Mouse (Mus musculus): ENCODE data around the gene Gtf2f1.

The Gtf2f1 gene

GRCm38 (mm10) chr17:57007137-57007905, 3.8 kb downstream of the Gtf2f1 start:
- in situ Hi-C loops (cut with MboI, MseI): no loop called here

DNA sequence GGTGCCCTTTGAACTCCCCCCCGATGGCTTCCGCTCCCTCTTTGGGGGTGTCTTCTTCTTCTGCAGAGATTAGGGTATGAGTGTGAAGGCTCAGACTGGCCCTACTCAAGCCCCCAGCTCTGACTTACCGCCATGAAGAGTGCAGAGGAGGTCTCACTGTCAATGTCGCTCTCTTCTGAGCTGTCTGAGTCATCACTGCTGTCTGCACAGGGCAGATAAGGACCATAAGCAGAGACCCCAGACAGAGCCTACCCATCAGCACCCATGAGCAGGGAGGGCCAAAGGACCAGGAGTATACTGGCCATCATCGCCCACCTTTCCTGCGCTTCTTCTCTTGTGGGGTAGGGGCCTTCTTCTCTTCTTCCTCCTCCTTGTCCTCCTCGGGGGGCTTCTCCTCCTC, 7.1 kb downstream of the Gtf2f1 start:
- in situ Hi-C loops (cut with MboI, MseI): no loop called here

DNA sequence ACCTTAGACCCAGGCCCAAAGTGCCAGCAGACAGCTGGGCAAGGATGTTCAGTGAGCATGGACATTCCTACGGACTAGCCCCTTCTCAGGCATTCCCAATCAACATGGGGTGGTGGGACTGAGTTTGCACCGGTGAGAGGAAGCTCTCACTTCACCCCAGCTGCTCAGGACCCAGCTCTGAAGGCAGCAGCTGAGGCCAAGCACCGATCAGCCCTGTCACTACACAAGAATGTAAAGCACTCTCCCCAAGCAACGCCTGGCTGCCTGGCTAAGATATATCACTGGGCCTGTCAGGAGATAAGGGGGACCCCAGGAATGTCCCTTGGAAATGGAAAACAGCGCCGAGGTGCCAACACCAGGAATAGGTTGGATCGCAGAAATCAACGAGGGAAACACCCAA, 9.9 kb downstream of the Gtf2f1 start:
- in situ Hi-C loops (cut with MboI, MseI): no loop called here

DNA sequence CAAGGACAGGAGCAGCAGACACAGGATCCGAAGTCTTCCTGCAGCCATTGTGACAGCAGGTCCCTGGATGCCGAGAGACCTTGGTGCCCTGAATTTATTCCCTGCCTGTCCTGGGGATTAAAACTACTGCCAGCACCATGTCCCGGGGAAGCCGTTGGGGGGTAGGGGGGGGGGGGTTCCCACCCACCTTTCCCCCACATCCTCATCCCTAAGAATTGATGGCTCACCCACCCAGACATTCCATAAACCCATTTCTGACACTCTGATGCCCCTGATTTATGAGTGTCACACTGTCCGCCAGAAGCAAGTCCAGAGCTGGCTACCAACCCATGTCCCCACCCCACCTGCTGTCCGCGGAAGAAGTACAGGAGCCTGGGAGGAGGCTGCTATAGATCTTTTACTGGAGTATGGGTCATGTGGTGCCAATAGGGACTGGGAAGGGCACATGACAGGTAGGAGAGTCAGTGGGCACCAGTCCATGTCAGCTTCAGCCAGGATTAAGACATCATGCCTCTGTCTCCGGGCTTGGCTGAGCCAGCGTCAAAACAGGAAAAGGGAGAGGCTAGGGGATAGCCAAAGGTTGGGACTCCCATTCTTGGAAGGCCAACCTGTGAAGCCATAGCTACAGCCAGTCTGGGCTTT, 11.0 kb downstream of the Gtf2f1 start, which contains the start of gene Pspn:
Gene Pspn, minus strand, starts transcription at position 51 of the 642 bp plus-strand sequence.
- in situ Hi-C loops (cut with MboI, MseI): loop anchor here (5.0 to 10.0 kb wide), 2 partner anchors 337 to 695 kb away; partner anchors contain the start of genes Arrdc5 and Uhrf1

GRCm38 (mm10) chr17:56999414-56999813, 11.7 kb downstream of the Gtf2f1 start:
- in situ Hi-C loops (cut with MboI, MseI): loop anchor here (5.0 to 10.0 kb wide), 2 partner anchors 338 to 695 kb away; partner anchors contain the start of genes Arrdc5 and Uhrf1

DNA sequence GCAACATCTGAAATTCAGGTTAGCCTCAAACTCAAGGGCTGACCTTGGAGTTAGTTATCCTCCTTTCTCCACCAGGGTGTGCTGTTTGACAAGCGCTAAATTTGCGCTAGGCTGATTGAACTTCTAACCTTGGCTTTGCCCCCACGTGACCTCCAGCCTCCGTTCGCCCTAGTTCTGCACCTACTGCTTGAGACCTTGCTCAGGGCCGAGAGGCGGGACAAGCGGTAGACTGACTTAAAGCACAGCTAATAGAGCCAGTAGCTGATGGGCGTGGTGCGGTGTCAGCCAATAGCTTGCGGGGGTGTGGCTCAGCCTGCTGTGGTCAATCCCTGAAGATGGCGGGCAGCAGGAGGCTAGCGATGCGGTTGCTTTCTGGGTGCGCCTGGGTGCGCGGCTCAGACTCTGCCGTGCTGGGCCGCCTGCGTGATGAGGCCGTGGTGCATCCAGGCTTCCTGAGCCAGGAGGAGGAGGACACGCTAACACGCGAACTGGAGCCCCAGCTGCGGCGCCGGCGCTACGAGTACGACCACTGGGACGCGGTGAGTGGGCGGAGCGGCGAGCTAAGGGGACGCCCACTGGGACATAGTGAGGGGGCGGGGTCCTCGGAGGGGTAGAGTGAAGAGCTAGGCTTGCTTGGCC, 13.9 kb downstream of the Gtf2f1 start, which contains the start of gene Alkbh7:
Gene Alkbh7, plus strand, starts transcription at position 311 of the 639 bp plus-strand sequence.
- in situ Hi-C loops (cut with MboI, MseI): loop anchor here (5.0 to 10.0 kb wide), 2 partner anchors 340 to 692 kb away; partner anchors contain the start of genes Arrdc5 and Uhrf1

DNA sequence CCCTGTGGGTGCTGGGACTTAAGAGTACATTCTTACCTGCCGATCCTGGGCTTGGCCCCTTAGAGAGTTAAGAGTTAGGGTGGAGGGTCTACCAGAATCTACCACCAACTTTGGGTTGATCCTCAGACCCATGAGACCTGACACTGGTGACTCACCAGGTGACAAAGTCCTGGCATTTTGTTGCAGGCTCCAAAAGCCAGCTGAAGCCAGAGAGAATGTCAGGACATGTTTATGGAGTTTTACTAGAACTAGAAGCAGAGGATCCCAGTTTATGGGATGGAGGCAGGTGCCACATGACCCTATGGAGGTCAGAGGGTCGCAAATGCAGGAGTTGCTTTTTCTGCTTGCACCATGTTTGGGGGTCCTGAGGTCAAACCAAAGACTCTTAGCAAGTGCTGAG, 14.6 kb downstream of the Gtf2f1 start:
- in situ Hi-C loops (cut with MboI, MseI): loop anchor here (5.0 to 10.0 kb wide), 2 partner anchors 341 to 692 kb away; partner anchors contain the start of genes Arrdc5 and Uhrf1

DNA sequence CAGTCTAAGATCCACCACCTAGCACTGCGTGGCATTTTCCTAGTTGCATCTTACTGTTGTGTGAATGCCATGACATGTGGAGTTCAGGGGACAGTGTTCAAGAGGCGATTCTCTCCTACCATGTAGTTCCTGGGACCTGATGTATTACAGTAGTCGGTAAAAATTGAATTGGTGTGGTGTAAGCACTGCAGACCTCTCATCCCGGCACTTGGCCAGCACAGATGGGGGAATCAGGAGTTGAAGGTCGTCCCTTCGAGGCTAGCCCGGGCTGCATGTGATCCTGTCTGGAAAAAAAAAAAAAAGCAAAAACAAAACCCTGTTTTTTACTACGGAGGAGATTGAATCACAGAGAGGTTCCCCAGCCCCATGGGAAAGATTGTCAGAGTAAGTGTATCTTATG, 16.0 kb downstream of the Gtf2f1 start:
- in situ Hi-C loops (cut with MboI, MseI): loop anchor here (5.0 to 10.0 kb wide), 2 partner anchors 342 to 690 kb away; partner anchors contain the start of genes Arrdc5 and Uhrf1

- in situ Hi-C loops (cut with MboI, MseI): loop anchor here (10.0 kb wide), 1 partner anchor 686 kb away; the partner anchor contains the start of genes Arrdc5 and Uhrf1
These were observed 20.1 kb downstream of the Gtf2f1 start for GRCm38 (mm10) chr17:56990966-56991365.

GRCm38 (mm10) chr17:56990115-56990746, 20.9 kb downstream of the Gtf2f1 start, which contains the start of gene Clpp:
Gene Clpp, plus strand, starts transcription at chr17:56990305.
- in situ Hi-C loops (cut with MboI, MseI): loop anchor here (10.0 kb wide), 1 partner anchor 685 kb away; the partner anchor contains the start of genes Arrdc5 and Uhrf1

DNA sequence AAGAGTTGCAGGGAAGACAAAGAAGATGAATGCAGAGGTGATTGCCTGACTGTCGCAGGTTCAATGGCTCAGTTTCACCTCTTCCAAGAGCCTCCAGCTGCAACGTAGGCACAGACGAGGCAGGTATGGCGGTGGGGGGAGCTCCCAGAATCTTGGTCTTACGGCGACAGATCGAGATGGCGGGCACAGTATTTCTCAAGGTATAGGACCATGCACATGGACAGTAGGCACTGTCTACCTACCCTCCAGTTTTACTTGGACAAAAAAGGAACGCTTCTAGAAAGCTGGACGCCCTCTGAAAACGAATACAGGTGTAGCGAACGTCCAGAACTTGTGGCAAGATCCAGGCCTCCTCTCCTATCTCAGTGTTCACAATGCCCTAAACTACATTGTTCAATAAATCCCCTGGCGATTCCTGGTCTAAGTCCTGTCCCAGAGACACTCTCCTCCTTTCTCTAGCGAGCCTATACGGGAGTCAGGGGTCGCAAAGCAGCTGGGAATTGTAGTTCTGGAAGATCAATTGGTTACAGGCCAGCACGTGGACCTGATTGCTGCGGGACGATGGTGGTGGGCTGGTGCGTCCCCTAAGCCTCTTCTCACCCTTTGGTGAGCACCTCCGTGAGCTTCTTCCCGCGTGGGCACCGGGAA, 21.5 kb downstream of the Gtf2f1 start:
- in situ Hi-C loops (cut with MboI, MseI): loop anchor here (10.0 kb wide), 1 partner anchor 685 kb away; the partner anchor contains the start of genes Arrdc5 and Uhrf1

DNA sequence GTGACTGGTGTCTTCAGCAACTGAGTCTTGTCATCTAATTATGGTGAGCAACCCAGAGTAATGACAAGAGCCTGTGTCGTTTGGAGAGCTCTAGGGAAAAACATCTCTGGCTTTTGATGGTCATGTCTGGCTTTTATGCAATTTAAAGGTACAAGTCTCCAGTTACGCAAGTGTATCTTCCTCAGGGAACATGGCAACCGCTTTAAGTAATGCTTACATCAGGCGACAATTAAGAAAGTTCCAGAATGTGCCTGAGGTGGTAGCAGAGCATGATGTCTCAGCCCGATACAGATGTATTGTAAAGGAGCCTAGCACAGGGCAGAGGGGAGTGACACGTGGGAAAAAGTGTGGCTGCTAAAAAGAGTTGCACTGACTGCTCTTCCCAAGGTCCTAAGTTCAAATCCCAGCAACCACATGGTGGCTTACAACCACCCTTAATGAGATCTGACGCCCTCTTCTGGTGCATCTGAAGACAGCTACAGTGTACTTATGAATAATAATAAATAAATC, 22.1 kb downstream of the Gtf2f1 start:
- in situ Hi-C loops (cut with MboI, MseI): no loop called here

GRCm38 (mm10) chr17:56988441-56988840, 22.6 kb downstream of the Gtf2f1 start:
- in situ Hi-C loops (cut with MboI, MseI): no loop called here

DNA sequence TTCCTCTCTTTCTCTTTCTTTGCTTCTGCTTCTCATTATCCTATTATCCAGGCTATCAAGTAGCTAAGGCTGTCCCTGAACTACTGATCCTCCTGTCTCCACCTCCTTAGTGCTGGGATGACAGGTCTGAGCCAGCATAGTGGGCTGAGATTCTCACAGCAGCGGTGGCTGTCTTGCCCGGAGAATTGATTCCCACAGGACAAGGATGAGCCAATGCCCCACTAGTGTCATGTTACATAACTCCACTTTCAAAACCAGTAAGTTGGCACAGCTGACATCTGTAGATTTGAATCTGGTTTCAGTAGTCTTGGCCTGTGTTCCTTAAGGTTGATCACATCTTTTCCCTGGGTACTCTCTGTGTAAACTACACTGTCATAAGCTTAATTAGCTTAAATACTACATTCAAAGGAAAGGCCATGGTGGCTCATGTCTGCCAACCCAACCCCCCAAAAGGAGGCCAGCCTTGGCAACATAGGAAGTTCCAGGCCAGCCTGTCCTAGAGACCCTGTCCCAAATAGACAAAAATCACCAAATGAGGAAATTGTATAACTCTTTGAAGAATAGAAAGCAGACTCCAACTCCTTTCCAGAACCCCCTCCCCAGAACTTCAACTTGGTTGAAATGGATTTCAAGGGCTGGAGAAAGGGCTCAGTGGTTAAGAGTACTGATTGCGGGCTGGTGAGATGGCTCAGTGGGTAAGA, 24.8 kb downstream of the Gtf2f1 start:
- in situ Hi-C loops (cut with MboI, MseI): no loop called here

DNA sequence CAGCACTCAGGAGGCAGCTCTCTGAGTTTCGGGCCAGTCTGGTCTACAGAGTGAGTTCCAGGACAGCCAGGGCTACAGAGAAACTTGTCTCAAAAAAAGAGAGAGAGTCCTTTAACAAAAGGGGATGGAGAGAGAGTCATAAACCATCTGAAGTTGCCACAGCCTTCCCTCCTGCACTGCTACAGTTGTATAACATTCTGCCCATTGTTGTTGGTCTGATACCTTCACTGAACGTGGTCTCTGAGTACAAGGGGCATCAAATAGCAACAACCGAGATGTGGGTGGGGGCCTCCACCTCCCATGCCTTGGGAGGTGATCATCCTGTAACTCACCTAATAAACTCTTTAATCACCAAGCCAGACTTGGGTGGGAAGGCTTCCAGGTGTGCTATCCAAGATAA, 25.4 kb downstream of the Gtf2f1 start:
- in situ Hi-C loops (cut with MboI, MseI): no loop called here

- in situ Hi-C loops (cut with MboI, MseI): no loop called here
These were observed 26.2 kb downstream of the Gtf2f1 start for GRCm38 (mm10) chr17:56984886-56985285.

- in situ Hi-C loops (cut with MboI, MseI): no loop called here
These were observed 29.1 kb downstream of the Gtf2f1 start, which contains the start of gene Acer1 for GRCm38 (mm10) chr17:56982013-56982412. Gene Acer1, minus strand, starts transcription at chr17:56982126.

- in situ Hi-C loops (cut with MboI, MseI): no loop called here
These were observed 30.0 kb downstream of the Gtf2f1 start for GRCm38 (mm10) chr17:56981049-56981448.

DNA sequence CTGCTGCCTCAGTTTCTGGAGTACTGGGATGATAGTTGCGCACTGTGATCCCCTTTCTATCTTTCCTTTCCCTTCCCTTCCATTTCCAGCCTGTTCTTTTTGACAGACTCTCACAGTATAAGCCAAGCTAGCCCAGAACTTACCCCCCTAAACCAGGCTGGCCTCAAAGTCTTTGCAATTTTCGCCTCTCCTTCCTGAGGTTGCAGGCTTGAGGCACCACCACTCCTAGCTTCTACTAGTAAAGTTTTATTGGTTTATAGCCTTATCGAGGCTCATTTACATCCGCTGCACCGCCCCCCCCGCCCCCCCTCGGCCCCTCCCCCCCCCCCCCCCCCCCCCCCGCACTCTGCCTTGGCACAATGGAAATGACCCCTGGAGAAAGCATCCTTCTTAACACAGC, 31.6 kb downstream of the Gtf2f1 start:
- in situ Hi-C loops (cut with MboI, MseI): loop anchor here (5.0 kb wide), 1 partner anchor 42 kb away; the partner anchor contains the start of gene Mllt1
